Mouse (Mus musculus): Measurements from ENCODE around the gene Galk1. TPM values are rescaled to one million over a fixed set of nuclear protein-coding genes. Genes with fewer than 3 reads are reported as not detected.

The Galk1 gene
- polyA plus RNA-seq, 1 experiment from 2014 or later, result 64.1 TPM

- Histone ChIP-seq H3K27ac (ENCODE audit: low read length) (no peak overlapping the region), H3K27me3 (ENCODE audit: control insufficient read depth, insufficient read depth, low read depth, low read length) (no peaks in the 10 kb centered on the region), H3K4me3 (ENCODE audit: low read depth, low read length) (no peak overlapping the region), H3K4me1 (ENCODE audit: control insufficient read depth, insufficient read depth, low read length) (peaks cover 6% of the 10 kb centered on the region), H3K4me2 (ENCODE audit: low read length) (no peak overlapping the region), H3K36me3 (ENCODE audit: control insufficient read depth, insufficient read depth, low read length) (no peaks in the 10 kb centered on the region), H3K9ac (ENCODE audit: low read depth, low read length) (no peak overlapping the region), H3K9me3 (replicated peaks; ENCODE audit: control insufficient read depth, low read length, poor library complexity, severe bottlenecking) (no peaks in the 10 kb centered on the region)
- 22% methylated on average over 14 of the region's 14 CpGs for WGBS
- ATAC-seq, result peak; percentile 49; the same call in 1 of the 2 replicates
Observed at GRCm38 (mm10) chr11:115999538-116000143, 12.9 kb downstream of the Galk1 start.

GRCm38 (mm10) chr11:115999027-115999426, 13.5 kb downstream of the Galk1 start:
- Histone ChIP-seq H3K4me1 (ENCODE audit: control insufficient read depth, insufficient read depth, low read length) (peaks cover under 1% of the 10 kb centered on the region; the same call in 1 of the 2 replicates), H3K9me3 (replicated peaks; ENCODE audit: control insufficient read depth, low read length, poor library complexity, severe bottlenecking) (no peaks in the 10 kb centered on the region), H3K27ac (ENCODE audit: low read length) (no peak overlapping the region), H3K4me2 (ENCODE audit: low read length) (no peak overlapping the region), H3K9ac (ENCODE audit: low read depth, low read length) (no peak overlapping the region), H3K36me3 (ENCODE audit: control insufficient read depth, insufficient read depth, low read length) (no peaks in the 10 kb centered on the region), H3K27me3 (ENCODE audit: control insufficient read depth, insufficient read depth, low read depth, low read length) (no peaks in the 10 kb centered on the region), H3K4me3 (ENCODE audit: low read depth, low read length) (no peak overlapping the region)
- 83% methylated on average over 7 of the region's 7 CpGs for WGBS
- ATAC-seq, result no peak

GRCm38 (mm10) chr11:115997662-115998061, 14.9 kb downstream of the Galk1 start:
- H3K4me2 ChIP-seq (ENCODE audit: low read length), result no peak overlapping the region
- no peaks in the 10 kb centered on the region for H3K36me3 ChIP-seq (ENCODE audit: control insufficient read depth, insufficient read depth, low read length)
- no peak for ATAC-seq
- no peaks in the 10 kb centered on the region for H3K9me3 ChIP-seq (replicated peaks; ENCODE audit: control insufficient read depth, low read length, poor library complexity, severe bottlenecking)
- no peaks in the 10 kb centered on the region for H3K27me3 ChIP-seq (ENCODE audit: control insufficient read depth, insufficient read depth, low read depth, low read length)
- H3K27ac ChIP-seq (ENCODE audit: low read length), result no peak overlapping the region
- H3K4me1 ChIP-seq (ENCODE audit: control insufficient read depth, insufficient read depth, low read length), result no peaks in the 10 kb centered on the region
- H3K4me3 ChIP-seq (ENCODE audit: low read depth, low read length), result no peak overlapping the region
- H3K9ac ChIP-seq (ENCODE audit: low read depth, low read length), result peak overlapping the region; percentile 6; the same call in 1 of the 2 replicates
- 62% methylated on average over 5 of the region's 5 CpGs for WGBS

- Histone ChIP-seq H3K9me3 (replicated peaks; ENCODE audit: control insufficient read depth, low read length, poor library complexity, severe bottlenecking) (no peaks in the 10 kb centered on the region), H3K36me3 (ENCODE audit: control insufficient read depth, insufficient read depth, low read length) (no peaks in the 10 kb centered on the region), H3K4me1 (ENCODE audit: control insufficient read depth, insufficient read depth, low read length) (no peaks in the 10 kb centered on the region), H3K4me3 (ENCODE audit: low read depth, low read length) (no peak overlapping the region), H3K27ac (ENCODE audit: low read length) (no peak overlapping the region), H3K9ac (ENCODE audit: low read depth, low read length) (no peak overlapping the region), H3K4me2 (ENCODE audit: low read length) (no peak overlapping the region), H3K27me3 (ENCODE audit: control insufficient read depth, insufficient read depth, low read depth, low read length) (no peaks in the 10 kb centered on the region)
- ATAC-seq, result no peak
- WGBS, result 79% methylated on average over 4 of the region's 4 CpGs
Observed at GRCm38 (mm10) chr11:115997047-115997446, 15.5 kb downstream of the Galk1 start.

GRCm38 (mm10) chr11:115995256-115995655, 17.3 kb downstream of the Galk1 start:
- no peak for ATAC-seq
- no peaks in the 10 kb centered on the region for H3K4me1 ChIP-seq (ENCODE audit: control insufficient read depth, insufficient read depth, low read length)
- no peaks in the 10 kb centered on the region for H3K36me3 ChIP-seq (ENCODE audit: control insufficient read depth, insufficient read depth, low read length)
- H3K4me2 ChIP-seq (ENCODE audit: low read length), result no peak overlapping the region
- no peaks in the 10 kb centered on the region for H3K27me3 ChIP-seq (ENCODE audit: control insufficient read depth, insufficient read depth, low read depth, low read length)
- 89% methylated on average over 3 of the region's 3 CpGs for WGBS
- no peaks in the 10 kb centered on the region for H3K9me3 ChIP-seq (replicated peaks; ENCODE audit: control insufficient read depth, low read length, poor library complexity, severe bottlenecking)
- no peak overlapping the region for H3K27ac ChIP-seq (ENCODE audit: low read length)
- no peak overlapping the region for H3K9ac ChIP-seq (ENCODE audit: low read depth, low read length)
- H3K4me3 ChIP-seq (ENCODE audit: low read depth, low read length), result no peak overlapping the region

- WGBS, result 63% methylated on average over 4 of the region's 4 CpGs
- no peaks in the 10 kb centered on the region for H3K9me3 ChIP-seq (replicated peaks; ENCODE audit: control insufficient read depth, low read length, poor library complexity, severe bottlenecking)
Observed at GRCm38 (mm10) chr11:115992098-115992497, 20.4 kb downstream of the Galk1 start.

GRCm38 (mm10) chr11:115989686-115990085, 22.8 kb downstream of the Galk1 start:
- WGBS, result 28% methylated on average over 15 of the region's 15 CpGs
- H3K4me2 ChIP-seq (ENCODE audit: low read length), result no peak overlapping the region

More at GRCm38 (mm10) chr11:115992098-115992497, 20.4 kb downstream of the Galk1 start:
- no peaks in the 10 kb centered on the region for H3K36me3 ChIP-seq (ENCODE audit: control insufficient read depth, insufficient read depth, low read length)
- no peak overlapping the region for H3K27ac ChIP-seq (ENCODE audit: low read length)
- no peak overlapping the region for H3K4me2 ChIP-seq (ENCODE audit: low read length)
- no peak overlapping the region for H3K9ac ChIP-seq (ENCODE audit: low read depth, low read length)
- H3K4me1 ChIP-seq (ENCODE audit: control insufficient read depth, insufficient read depth, low read length), result no peaks in the 10 kb centered on the region
- ATAC-seq, result no peak
- no peak overlapping the region for H3K4me3 ChIP-seq (ENCODE audit: low read depth, low read length)
- no peaks in the 10 kb centered on the region for H3K27me3 ChIP-seq (ENCODE audit: control insufficient read depth, insufficient read depth, low read depth, low read length)

GRCm38 (mm10) chr11:115983291-115983690, 29.2 kb downstream of the Galk1 start:
- Histone ChIP-seq H3K4me1 (ENCODE audit: control insufficient read depth, insufficient read depth, low read length) (no peaks in the 10 kb centered on the region), H3K9ac (ENCODE audit: low read depth, low read length) (no peak overlapping the region), H3K9me3 (replicated peaks; ENCODE audit: control insufficient read depth, low read length, poor library complexity, severe bottlenecking) (no peaks in the 10 kb centered on the region; the same call in 1 of the 2 replicates), H3K4me2 (ENCODE audit: low read length) (no peak overlapping the region), H3K27ac (ENCODE audit: low read length) (no peak overlapping the region), H3K27me3 (ENCODE audit: control insufficient read depth, insufficient read depth, low read depth, low read length) (no peaks in the 10 kb centered on the region), H3K4me3 (ENCODE audit: low read depth, low read length) (no peak overlapping the region), H3K36me3 (ENCODE audit: control insufficient read depth, insufficient read depth, low read length) (no peaks in the 10 kb centered on the region)
- ATAC-seq, result no peak
- WGBS, result 82% methylated on average over 8 of the region's 8 CpGs

More at GRCm38 (mm10) chr11:115989686-115990085, 22.8 kb downstream of the Galk1 start:
- peak overlapping the region; percentile 34; the same call in 1 of the 2 replicates for H3K9ac ChIP-seq (ENCODE audit: low read depth, low read length)
- H3K4me3 ChIP-seq (ENCODE audit: low read depth, low read length), result no peak overlapping the region
- no peak overlapping the region for H3K27ac ChIP-seq (ENCODE audit: low read length)
- H3K9me3 ChIP-seq (replicated peaks; ENCODE audit: control insufficient read depth, low read length, poor library complexity, severe bottlenecking), result no peaks in the 10 kb centered on the region
- no peaks in the 10 kb centered on the region for H3K27me3 ChIP-seq (ENCODE audit: control insufficient read depth, insufficient read depth, low read depth, low read length)
- no peaks in the 10 kb centered on the region for H3K36me3 ChIP-seq (ENCODE audit: control insufficient read depth, insufficient read depth, low read length)
- H3K4me1 ChIP-seq (ENCODE audit: control insufficient read depth, insufficient read depth, low read length), result no peaks in the 10 kb centered on the region
- ATAC-seq, result no peak

- Histone ChIP-seq H3K4me1 (ENCODE audit: control insufficient read depth, insufficient read depth, low read length) (no peaks in the 10 kb centered on the region), H3K27me3 (ENCODE audit: control insufficient read depth, insufficient read depth, low read depth, low read length) (no peaks in the 10 kb centered on the region; the same call in 1 of the 2 replicates), H3K9me3 (replicated peaks; ENCODE audit: control insufficient read depth, low read length, poor library complexity, severe bottlenecking) (no peaks in the 10 kb centered on the region; the same call in 1 of the 2 replicates), H3K4me2 (ENCODE audit: low read length) (no peak overlapping the region), H3K36me3 (ENCODE audit: control insufficient read depth, insufficient read depth, low read length) (no peaks in the 10 kb centered on the region), H3K9ac (ENCODE audit: low read depth, low read length) (no peak overlapping the region), H3K27ac (ENCODE audit: low read length) (no peak overlapping the region), H3K4me3 (ENCODE audit: low read depth, low read length) (no peak overlapping the region)
- no peak for ATAC-seq
- 90% methylated on average over 15 of the region's 15 CpGs for WGBS
Observed at GRCm38 (mm10) chr11:115982472-115982871, 30.0 kb downstream of the Galk1 start.

All from midbrain, embryonic 16.5 days (tissue).